Mouse (Mus musculus) spleen, adult 2 months (tissue): ENCODE measurements around the gene Bcl2. TPM values are rescaled to one million over a fixed set of nuclear protein-coding genes. Genes with fewer than 3 reads are reported as not detected.

Source experiments
- DNase-seq, 2 experiments: peaks; one replicate each; pipeline versions ENCODE4 v3.0.0 to v3.0.0-alpha.2; 2012 to 2021; ENCODE audit warnings: low spot score in 2 of 2, low read depth in 1 of 2
- H3K27ac ChIP-seq: fragments of 200-500 bp; 2 replicates; pipeline ENCODE4 v1.5.1; 2012; ENCODE audit warnings: low read length, inconsistent platforms; ENCODE audit not compliant: insufficient read depth
- H3K27me3 ChIP-seq: fragments of 200-500 bp; 2 replicates; pipeline ENCODE4 v1.6.1; 2012; ENCODE audit warnings: mild to moderate bottlenecking, moderate library complexity, low read length, inconsistent platforms; ENCODE audit not compliant: control insufficient read depth, insufficient read depth
- H3K36me3 ChIP-seq: fragments of 200-500 bp; 2 replicates; pipeline ENCODE4 v1.6.1; 2012; ENCODE audit warnings: mild to moderate bottlenecking, low read length, inconsistent platforms; ENCODE audit not compliant: control insufficient read depth, insufficient read depth
- H3K4me1 ChIP-seq: fragments of 200-500 bp; 2 replicates; pipeline ENCODE4 v1.6.1; 2011; ENCODE audit warnings: inconsistent platforms; ENCODE audit not compliant: control insufficient read depth, insufficient read depth, insufficient read length
- H3K4me3 ChIP-seq: fragments of 200-500 bp; 2 replicates; pipeline ENCODE4 v1.5.1; 2011; ENCODE audit warnings: mild to moderate bottlenecking, inconsistent platforms; ENCODE audit not compliant: insufficient read depth, insufficient read length; ENCODE audit errors: extremely low read depth
- CTCF ChIP-seq: fragments of 200-500 bp; IDR thresholded peaks from 2 replicates; pipeline ENCODE4 v1.5.1; 2011; ENCODE audit warnings: mild to moderate bottlenecking, inconsistent platforms; ENCODE audit not compliant: insufficient read depth, insufficient read length, insufficient replicate concordance; ENCODE audit errors: extremely low read depth
- POLR2A ChIP-seq: fragments of 200-500 bp; IDR thresholded peaks from 2 replicates; pipeline ENCODE4 v1.6.1; 2011; ENCODE audit warnings: low read depth, low read length, inconsistent platforms
- WGBS: fragments of 180-500 bp; shearing (Covaris S2); methylation state at CpG from one replicate; pipeline ENCODE4 v1.1.7; 2018; 5-methylcytosine and 5-hydroxymethylcytosine counted together
- polyA plus RNA-seq: library from polyadenylated mRNA; depleted of rRNA; stranded (reverse); fragments of >200 nt; gene quantifications from 2 replicates; pipeline ENCODE4 v1.2.3, GENCODE M21; 2012

The Bcl2 gene
- polyA plus RNA-seq, 1 experiment = 10.6 TPM

DNA sequence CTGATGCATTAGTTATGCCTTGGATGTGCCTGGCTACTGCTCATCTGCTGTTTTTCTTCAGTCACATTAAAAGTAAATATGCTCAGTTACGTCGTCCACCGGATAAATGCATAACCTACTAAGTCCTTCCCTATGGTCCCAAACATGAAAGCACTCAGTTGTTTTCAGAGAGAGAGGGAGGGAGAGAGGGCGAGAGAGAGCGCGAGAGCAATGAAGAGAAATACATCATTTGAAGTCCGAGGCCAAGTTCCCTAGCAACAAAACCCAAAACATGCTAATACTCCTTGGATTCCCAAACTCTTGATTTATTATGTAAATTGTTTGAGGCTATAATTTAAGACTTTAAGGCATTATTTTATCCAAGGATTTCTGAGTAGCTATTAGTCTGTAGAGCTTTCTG, 62.9 kb downstream of the Bcl2 start:
- 89% methylated on average over 7 of the region's 7 CpGs for WGBS
- no peak for DNase-seq

DNA sequence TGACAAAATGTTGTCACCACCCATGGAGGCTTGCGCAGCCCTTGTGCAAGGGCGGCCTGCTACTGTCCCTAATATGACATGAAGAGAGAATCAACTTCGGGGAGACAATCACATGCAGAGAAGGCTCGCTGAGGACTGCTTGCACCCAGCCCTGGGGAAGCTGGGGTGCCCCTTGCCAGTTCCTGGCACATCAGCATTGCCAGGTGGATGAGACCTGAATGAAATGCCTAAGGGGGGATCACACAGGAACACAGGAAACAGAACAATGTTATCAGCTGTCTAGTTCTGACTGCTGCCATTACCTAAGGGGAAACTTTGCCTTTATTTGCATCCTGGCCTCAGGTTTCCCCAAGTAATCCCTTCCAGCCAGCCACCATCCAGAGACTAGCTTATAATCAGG, 63.6 kb downstream of the Bcl2 start:
- peaks cover 1% of the 10 kb centered on the region; the same call in 1 of the 2 replicates for H3K36me3 ChIP-seq
- no peak overlapping the region for H3K4me3 ChIP-seq
- no peak overlapping the region for H3K27ac ChIP-seq
- no peak for DNase-seq
- no peak for TF ChIP-seq CTCF
- no peak for TF ChIP-seq POLR2A
- H3K27me3 ChIP-seq = no peaks in the 10 kb centered on the region
- 91% methylated on average over 4 of the region's 4 CpGs for WGBS
- H3K4me1 ChIP-seq = peaks cover 4% of the 10 kb centered on the region; the same call in 1 of the 2 replicates

More for the DNA sequence above, 62.9 kb downstream of the Bcl2 start:
- no peaks in the 10 kb centered on the region for H3K27me3 ChIP-seq
- H3K27ac ChIP-seq = no peak overlapping the region
- peaks cover 1% of the 10 kb centered on the region; the same call in 1 of the 2 replicates for H3K36me3 ChIP-seq
- H3K4me1 ChIP-seq = peaks cover 4% of the 10 kb centered on the region; the same call in 1 of the 2 replicates
- TF ChIP-seq POLR2A = no peak
- TF ChIP-seq CTCF = no peak
- H3K4me3 ChIP-seq = no peak overlapping the region

DNA sequence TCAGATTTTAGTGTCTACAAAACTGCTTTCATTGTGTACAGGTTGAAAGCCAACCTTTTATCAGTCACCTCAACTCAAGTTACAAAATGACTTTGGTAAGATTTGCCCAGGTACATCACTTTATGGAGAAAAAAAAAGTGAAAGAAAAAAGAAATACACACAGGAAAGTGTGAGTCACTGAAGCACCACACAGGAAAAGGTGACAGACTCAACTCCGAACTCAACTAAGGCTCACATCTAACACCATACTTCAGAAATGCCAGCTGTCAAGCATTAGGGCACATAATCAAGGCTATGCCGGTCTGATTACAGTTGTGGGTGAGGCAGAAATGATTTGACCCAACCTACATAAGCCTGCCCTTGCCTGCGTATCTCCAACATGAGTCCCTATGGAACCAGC, 66.7 kb downstream of the Bcl2 start:
- no peaks in the 10 kb centered on the region for H3K27me3 ChIP-seq
- H3K27ac ChIP-seq = no peak overlapping the region
- no peak overlapping the region for H3K4me3 ChIP-seq
- WGBS = 47% methylated on average over 3 of the region's 3 CpGs
- TF ChIP-seq POLR2A = no peak
- TF ChIP-seq CTCF = no peak
- peaks cover 1% of the 10 kb centered on the region; the same call in 1 of the 2 replicates for H3K36me3 ChIP-seq
- peaks cover 3% of the 10 kb centered on the region for H3K4me1 ChIP-seq
- peak in 1 of 2 experiments; percentile 37 for DNase-seq

DNA sequence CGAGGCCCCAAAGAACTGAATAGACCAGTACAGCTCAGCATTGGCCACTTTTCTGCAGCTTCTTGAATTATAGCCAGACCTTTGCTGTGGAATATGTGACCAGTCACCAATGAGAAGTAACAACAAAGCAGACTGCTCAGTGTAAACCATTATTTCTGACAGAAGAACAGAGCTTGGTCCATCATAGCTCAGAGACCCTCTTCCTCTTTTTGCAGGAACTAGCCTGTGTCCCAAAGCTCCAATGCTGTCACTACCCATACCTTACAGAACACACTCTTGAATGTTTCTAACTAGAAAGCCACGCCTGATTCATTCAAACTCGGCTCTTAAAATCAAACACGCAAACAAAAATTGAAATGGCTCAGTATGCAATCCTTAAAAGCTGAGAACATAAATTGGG, 69.5 kb downstream of the Bcl2 start:
- Histone ChIP-seq H3K4me3 (no peak overlapping the region), H3K27me3 (no peaks in the 10 kb centered on the region), H3K4me1 (peaks cover 3% of the 10 kb centered on the region), H3K36me3 (no peaks in the 10 kb centered on the region; the same call in 1 of the 2 replicates), H3K27ac (no peak overlapping the region)
- no peak for DNase-seq
- WGBS = 75% methylated on average over 4 of the region's 4 CpGs
- TF ChIP-seq CTCF (no peak), POLR2A (no peak)

DNA sequence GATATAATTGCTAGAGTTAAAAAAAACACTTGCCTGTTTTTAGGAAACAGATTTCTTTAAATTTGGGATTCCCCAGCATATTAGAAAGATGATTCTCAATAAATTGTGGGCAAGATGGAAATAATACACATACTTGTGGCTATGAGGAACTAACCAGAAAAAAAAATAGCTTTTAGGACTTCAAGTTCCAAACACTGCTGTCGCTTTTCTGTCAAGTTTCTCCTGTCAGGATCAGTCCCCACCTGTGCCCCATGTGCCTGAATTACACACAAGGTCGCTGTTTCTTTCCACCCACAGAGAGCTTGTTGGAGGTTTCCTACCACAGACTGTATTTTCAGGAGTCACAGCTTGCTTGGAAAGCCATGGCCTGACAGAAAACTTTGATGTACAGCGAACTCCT, 70.5 kb downstream of the Bcl2 start:
- Histone ChIP-seq H3K36me3 (no peaks in the 10 kb centered on the region), H3K4me1 (peaks cover 3% of the 10 kb centered on the region), H3K4me3 (no peak overlapping the region), H3K27ac (no peak overlapping the region), H3K27me3 (no peaks in the 10 kb centered on the region)
- no peak for DNase-seq
- TF ChIP-seq POLR2A = no peak
- no peak for TF ChIP-seq CTCF
- WGBS = 62% methylated on average over 3 of the region's 3 CpGs

DNA sequence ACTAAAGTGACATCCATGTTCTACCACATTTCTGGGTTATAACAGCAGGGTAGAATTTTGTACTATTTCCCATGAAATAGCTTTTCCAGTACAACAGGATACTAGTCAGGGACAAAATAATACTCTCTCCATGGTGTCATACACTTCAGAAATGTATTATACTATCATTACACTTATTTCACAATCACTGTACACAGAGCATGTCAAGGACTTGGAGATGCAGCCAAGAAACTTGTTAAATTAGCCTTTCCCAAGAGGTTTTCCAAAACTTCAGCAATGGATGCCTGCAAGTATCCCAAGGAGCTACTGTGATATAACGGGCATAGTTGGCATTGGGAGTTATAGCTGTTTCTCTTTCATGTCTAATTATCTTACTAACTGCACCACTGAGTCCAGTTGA, 73.5 kb downstream of the Bcl2 start:
- Histone ChIP-seq H3K27me3 (no peaks in the 10 kb centered on the region), H3K4me1 (peaks cover 3% of the 10 kb centered on the region), H3K36me3 (no peaks in the 10 kb centered on the region), H3K27ac (no peak overlapping the region), H3K4me3 (no peak overlapping the region)
- no peak for DNase-seq
- TF ChIP-seq POLR2A (no peak), CTCF (no peak)
- WGBS = 88% methylated on average over 1 of the region's 1 CpGs

DNA sequence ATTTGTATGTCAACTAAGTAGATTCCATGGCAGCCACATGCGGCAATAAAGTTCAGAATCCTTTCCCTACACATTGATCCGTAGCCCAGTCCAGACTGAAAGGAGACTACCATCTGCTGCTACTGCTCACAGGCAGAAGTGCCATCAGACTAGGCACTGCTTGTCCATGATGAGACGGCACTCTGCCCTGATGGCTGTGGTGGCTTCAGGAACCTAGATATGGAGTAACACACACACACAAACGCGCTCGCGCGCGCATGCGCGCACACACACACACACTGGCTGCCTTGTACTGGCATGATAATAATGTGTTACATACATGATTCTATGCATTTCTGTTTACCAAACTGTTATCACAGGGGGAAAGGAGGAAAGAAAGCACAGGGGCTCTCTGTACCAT, 76.4 kb downstream of the Bcl2 start:
- 95% methylated on average over 11 of the region's 11 CpGs for WGBS
- Histone ChIP-seq H3K36me3 (no peaks in the 10 kb centered on the region), H3K27ac (no peak overlapping the region), H3K4me1 (no peaks in the 10 kb centered on the region; the same call in 1 of the 2 replicates), H3K27me3 (no peaks in the 10 kb centered on the region), H3K4me3 (no peak overlapping the region)
- no peak for DNase-seq
- TF ChIP-seq POLR2A (no peak), CTCF (no peak)
